In the genomic region with DNA sequence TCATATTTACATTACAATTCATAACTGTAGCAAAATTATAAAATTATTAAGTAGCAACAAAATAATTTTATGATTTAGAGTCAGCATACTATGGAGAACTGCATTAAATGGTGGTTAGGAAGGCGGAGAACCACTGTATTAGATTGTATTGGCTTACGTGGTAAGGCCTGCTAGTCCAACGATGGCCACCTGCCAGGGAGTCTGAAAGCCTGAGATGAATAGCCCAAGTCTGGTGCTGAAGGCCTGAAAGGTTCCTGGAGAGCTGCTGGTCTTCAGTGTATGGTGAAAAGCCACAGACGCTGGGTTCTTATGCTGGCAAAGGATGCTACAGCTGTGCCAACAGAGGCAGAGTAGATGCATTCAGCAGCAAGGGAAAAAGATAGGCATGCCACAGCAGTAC, we compare ENCODE assay signal across 32 mouse cellular contexts.
"Had no signal": no experiment of that assay in that cellular context is flagged by ENCODE, and none has a peak within 500 bp of the region (broad histone marks: within the 10 kb centered on the region; RNA-seq: fewer than 3 reads in every experiment).

No protein-coding gene starts in this region.

- DNase-seq: liver; liver, embryonic 13.5 days; liver, postnatal 0 days; lung, adult 18-20 months; lung, adult 2 months; lung, embryonic 14.5 days; lung, postnatal 10 days; lung, postnatal 14 days; lung, postnatal 36 days; lung, postnatal 4 days; midbrain, embryonic 14.5 days had no signal

- H3K9ac ChIP-seq: limb, embryonic 12.5 days; limb, embryonic 13.5 days; limb, embryonic 15.5 days; liver, embryonic 12.5 days; liver, embryonic 13.5 days; liver, embryonic 14.5 days; liver, embryonic 15.5 days; liver, postnatal 0 days; lung, embryonic 14.5 days; lung, embryonic 15.5 days; midbrain, embryonic 12.5 days; midbrain, embryonic 13.5 days; midbrain, embryonic 15.5 days; neural tube, embryonic 12.5 days; neural tube, embryonic 13.5 days had no signal

- H3K4me2 ChIP-seq: limb, embryonic 12.5 days; limb, embryonic 13.5 days; limb, embryonic 15.5 days; liver, embryonic 11.5 days; liver, embryonic 12.5 days; liver, embryonic 13.5 days; liver, embryonic 15.5 days; lung, embryonic 14.5 days; lung, embryonic 15.5 days; midbrain, embryonic 11.5 days; midbrain, embryonic 12.5 days; midbrain, embryonic 13.5 days; midbrain, embryonic 15.5 days; neural tube, embryonic 12.5 days; neural tube, embryonic 13.5 days had no signal

- H3K4me3 ChIP-seq: limb, embryonic 10.5 days; limb, embryonic 12.5 days; limb, embryonic 13.5 days; limb, embryonic 15.5 days; liver, embryonic 12.5 days; liver, embryonic 13.5 days; liver, embryonic 15.5 days; lung, embryonic 15.5 days; megakaryocyte, embryonic 14.5 days; midbrain, embryonic 10.5 days; midbrain, embryonic 12.5 days; midbrain, embryonic 13.5 days; midbrain, embryonic 15.5 days; myocyte; neural tube, embryonic 12.5 days; neural tube, embryonic 13.5 days had no signal

- H3K27me3 ChIP-seq: limb, embryonic 12.5 days; limb, embryonic 13.5 days; limb, embryonic 15.5 days; liver, embryonic 12.5 days; liver, embryonic 13.5 days; liver, embryonic 15.5 days; lung, embryonic 15.5 days; megakaryocyte, embryonic 14.5 days; midbrain, embryonic 12.5 days; midbrain, embryonic 13.5 days; midbrain, embryonic 15.5 days; neural tube, embryonic 12.5 days; neural tube, embryonic 13.5 days had no signal

- H3K4me1 ChIP-seq: limb, embryonic 10.5 days; limb, embryonic 12.5 days; limb, embryonic 13.5 days; limb, embryonic 15.5 days; liver, embryonic 12.5 days; liver, embryonic 13.5 days; liver, embryonic 15.5 days; lung, embryonic 15.5 days; megakaryocyte, embryonic 14.5 days; midbrain, embryonic 10.5 days; midbrain, embryonic 12.5 days; midbrain, embryonic 13.5 days; midbrain, embryonic 15.5 days; neural tube, embryonic 12.5 days; neural tube, embryonic 13.5 days had no signal

- H3K36me3 ChIP-seq: limb, embryonic 10.5 days; limb, embryonic 12.5 days; limb, embryonic 13.5 days; limb, embryonic 15.5 days; liver, embryonic 12.5 days; liver, embryonic 13.5 days; liver, embryonic 15.5 days; lung, embryonic 15.5 days; midbrain, embryonic 10.5 days; midbrain, embryonic 12.5 days; midbrain, embryonic 13.5 days; midbrain, embryonic 15.5 days; neural tube, embryonic 12.5 days; neural tube, embryonic 13.5 days had no signal

- H3K9me3 ChIP-seq: limb, embryonic 10.5 days; limb, embryonic 12.5 days; limb, embryonic 13.5 days; limb, embryonic 15.5 days; liver, embryonic 15.5 days; lung, embryonic 15.5 days; midbrain, embryonic 10.5 days; midbrain, embryonic 12.5 days; midbrain, embryonic 13.5 days; midbrain, embryonic 15.5 days; neural tube, embryonic 12.5 days; neural tube, embryonic 13.5 days had no signal

- ATAC-seq: liver, embryonic 12.5 days; liver, postnatal 0 days; lung, postnatal 0 days; midbrain, embryonic 13.5 days; midbrain, embryonic 15.5 days; midbrain, embryonic 16.5 days had no signal

- H3K27ac ChIP-seq: limb, embryonic 10.5 days; limb, embryonic 12.5 days; limb, embryonic 13.5 days; limb, embryonic 15.5 days; liver, embryonic 12.5 days; liver, embryonic 13.5 days; liver, embryonic 14.5 days; liver, embryonic 15.5 days; lung, embryonic 15.5 days; macrophage; midbrain, embryonic 10.5 days; midbrain, embryonic 12.5 days; midbrain, embryonic 13.5 days; midbrain, embryonic 15.5 days; neural tube, embryonic 12.5 days; neural tube, embryonic 13.5 days had no signal
